Mouse (Mus musculus): Measurements from ENCODE around the gene Ube2g1. TPM values are rescaled to one million over a fixed set of nuclear protein-coding genes. Genes with fewer than 3 reads are reported as not detected.

Gene Ube2g1
- polyA plus RNA-seq, 1 experiment = 20.2 TPM

GRCm38 (mm10) chr11:72718161-72718560 is 111.1 kb downstream of the Ube2g1 start:
- Histone ChIP-seq H3K4me1 (ENCODE audit: control insufficient read depth, insufficient read depth, low read length) (peaks cover 4% of the 10 kb centered on the region; the same call in 1 of the 2 replicates), H3K27ac (ENCODE audit: insufficient read depth, low read depth, low read length) (no peak overlapping the region), H3K4me3 (ENCODE audit: insufficient read depth, low read length) (no peak overlapping the region)
- TF ChIP-seq CTCF (IDR thresholded peaks at IDR 0.05; ENCODE audit: low read depth, low read length) = no peak
- TF ChIP-seq POLR2A (IDR thresholded peaks at IDR 0.05; ENCODE audit: borderline replicate concordance, low read depth, low read length) = no peak

GRCm38 (mm10) chr11:72723165-72723564 is 116.1 kb downstream of the Ube2g1 start:
- peaks cover 5% of the 10 kb centered on the region; the same call in 1 of the 2 replicates for H3K4me1 ChIP-seq (ENCODE audit: control insufficient read depth, insufficient read depth, low read length)
- H3K27ac ChIP-seq (ENCODE audit: insufficient read depth, low read depth, low read length) = no peak overlapping the region
- TF ChIP-seq CTCF (IDR thresholded peaks at IDR 0.05; ENCODE audit: low read depth, low read length) (no peak), POLR2A (IDR thresholded peaks at IDR 0.05; ENCODE audit: borderline replicate concordance, low read depth, low read length) (no peak)
- H3K4me3 ChIP-seq (ENCODE audit: insufficient read depth, low read length) = no peak overlapping the region

DNA sequence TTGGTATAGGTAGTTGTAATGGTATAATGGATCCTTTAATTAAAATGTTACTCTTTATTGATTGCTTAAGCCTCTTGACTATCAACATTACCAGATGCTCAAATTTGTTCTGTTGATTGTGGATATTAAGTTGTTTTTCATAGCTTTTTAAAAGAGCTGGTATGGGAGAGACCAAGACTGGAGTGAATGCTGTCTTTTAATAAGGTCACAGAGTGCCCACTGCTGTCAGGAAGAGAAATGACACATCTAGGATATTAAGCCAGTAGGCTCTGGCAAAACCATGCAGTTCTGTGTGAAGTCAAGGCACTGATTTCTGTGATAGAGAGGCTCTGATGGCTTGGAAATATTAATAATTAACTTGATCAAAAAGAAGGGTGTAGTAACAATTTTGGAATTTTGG is 116.8 kb downstream of the Ube2g1 start:
- H3K4me3 ChIP-seq (ENCODE audit: insufficient read depth, low read length) = no peak overlapping the region
- peaks cover 5% of the 10 kb centered on the region; the same call in 1 of the 2 replicates for H3K4me1 ChIP-seq (ENCODE audit: control insufficient read depth, insufficient read depth, low read length)
- H3K27ac ChIP-seq (ENCODE audit: insufficient read depth, low read depth, low read length) = no peak overlapping the region
- no peak for TF ChIP-seq CTCF (IDR thresholded peaks at IDR 0.05; ENCODE audit: low read depth, low read length)
- no peak for TF ChIP-seq POLR2A (IDR thresholded peaks at IDR 0.05; ENCODE audit: borderline replicate concordance, low read depth, low read length)

- peaks cover 5% of the 10 kb centered on the region; the same call in 1 of the 2 replicates for H3K4me1 ChIP-seq (ENCODE audit: control insufficient read depth, insufficient read depth, low read length)
- no peak overlapping the region for H3K4me3 ChIP-seq (ENCODE audit: insufficient read depth, low read length)
- TF ChIP-seq CTCF (IDR thresholded peaks at IDR 0.05; ENCODE audit: low read depth, low read length) (no peak), POLR2A (IDR thresholded peaks at IDR 0.05; ENCODE audit: borderline replicate concordance, low read depth, low read length) (no peak)
- H3K27ac ChIP-seq (ENCODE audit: insufficient read depth, low read depth, low read length) = no peak overlapping the region
Observed at GRCm38 (mm10) chr11:72726023-72726422, 118.9 kb downstream of the Ube2g1 start.

- Histone ChIP-seq H3K4me1 (ENCODE audit: control insufficient read depth, insufficient read depth, low read length) (no peaks in the 10 kb centered on the region), H3K27ac (ENCODE audit: insufficient read depth, low read depth, low read length) (no peak overlapping the region), H3K4me3 (ENCODE audit: insufficient read depth, low read length) (no peak overlapping the region)
- TF ChIP-seq POLR2A (IDR thresholded peaks at IDR 0.05; ENCODE audit: borderline replicate concordance, low read depth, low read length) (no peak), CTCF (IDR thresholded peaks at IDR 0.05; ENCODE audit: low read depth, low read length) (no peak)
Observed at GRCm38 (mm10) chr11:72733736-72734135, 126.7 kb downstream of the Ube2g1 start.

DNA sequence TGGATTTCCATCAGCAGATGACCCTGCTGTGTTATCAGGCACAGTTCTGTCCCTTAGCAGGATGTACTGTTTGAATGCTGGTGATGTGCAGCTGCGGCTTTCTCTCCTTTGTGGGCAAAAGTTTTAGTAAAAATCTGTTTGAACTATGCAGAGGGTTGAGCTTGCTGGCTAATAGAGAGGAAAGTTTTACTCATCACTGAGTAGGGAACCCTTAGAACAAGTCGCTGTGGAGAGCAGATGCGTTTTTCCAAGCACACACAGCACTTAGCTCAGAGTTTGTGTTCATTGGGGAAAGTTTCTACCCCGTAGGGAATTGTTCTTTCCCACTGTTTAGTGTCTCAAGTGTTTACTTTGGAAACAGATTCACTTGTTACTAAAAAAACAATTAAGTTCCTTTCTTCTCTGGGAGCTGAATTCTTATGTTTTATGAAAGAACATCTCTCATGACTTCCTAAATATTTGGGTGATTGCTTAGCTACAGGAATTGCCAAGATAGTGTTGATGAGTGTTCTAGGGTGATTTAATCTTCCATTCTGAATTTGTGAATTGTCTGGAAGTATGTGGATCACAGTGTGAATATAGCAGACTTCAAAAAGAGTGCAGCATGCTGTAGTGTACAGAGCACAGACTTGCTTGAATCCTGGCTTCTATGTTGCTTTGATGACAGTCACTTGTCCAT is 127.9 kb downstream of the Ube2g1 start:
- Histone ChIP-seq H3K4me3 (ENCODE audit: insufficient read depth, low read length) (no peak overlapping the region), H3K27ac (ENCODE audit: insufficient read depth, low read depth, low read length) (no peak overlapping the region), H3K4me1 (ENCODE audit: control insufficient read depth, insufficient read depth, low read length) (no peaks in the 10 kb centered on the region)
- no peak for TF ChIP-seq POLR2A (IDR thresholded peaks at IDR 0.05; ENCODE audit: borderline replicate concordance, low read depth, low read length)
- TF ChIP-seq CTCF (IDR thresholded peaks at IDR 0.05; ENCODE audit: low read depth, low read length) = no peak

GRCm38 (mm10) chr11:72735519-72735860 is 128.4 kb downstream of the Ube2g1 start:
- no peak overlapping the region for H3K27ac ChIP-seq (ENCODE audit: insufficient read depth, low read depth, low read length)
- H3K4me1 ChIP-seq (ENCODE audit: control insufficient read depth, insufficient read depth, low read length) = no peaks in the 10 kb centered on the region
- TF ChIP-seq CTCF (IDR thresholded peaks at IDR 0.05; ENCODE audit: low read depth, low read length) (no peak), POLR2A (IDR thresholded peaks at IDR 0.05; ENCODE audit: borderline replicate concordance, low read depth, low read length) (no peak)
- no peak overlapping the region for H3K4me3 ChIP-seq (ENCODE audit: insufficient read depth, low read length)

Other genes with a start within 250 kb of the Ube2g1 start
- not detected in 2 replicates for gene Tekt1, start 244.8 kb upstream of the Ube2g1 start, polyA plus RNA-seq (2012; ENCODE audit: insufficient read depth, insufficient read length, missing spikeins)
- gene Smtnl2, start 195.6 kb upstream of the Ube2g1 start, polyA plus RNA-seq (2012; ENCODE audit: insufficient read depth, insufficient read length, missing spikeins) = not detected in 2 replicates
- not detected in 2 replicates for gene Ggt6, start 171.8 kb upstream of the Ube2g1 start, polyA plus RNA-seq (2012; ENCODE audit: insufficient read depth, insufficient read length, missing spikeins)
- gene Mybbp1a, start 165.9 kb upstream of the Ube2g1 start, polyA plus RNA-seq (2012; ENCODE audit: insufficient read depth, insufficient read length, missing spikeins) = 30.6 and 35.7 TPM in 2 replicates
- gene Spns2, start 117.4 kb upstream of the Ube2g1 start, polyA plus RNA-seq (2012; ENCODE audit: insufficient read depth, insufficient read length, missing spikeins) = not detected in 2 replicates
- gene Spns3, start 56.8 kb upstream of the Ube2g1 start, polyA plus RNA-seq (2012; ENCODE audit: insufficient read depth, insufficient read length, missing spikeins) = 0.40 and 0.68 TPM in 2 replicates
- gene Ankfy1, start 82.7 kb downstream of the Ube2g1 start, polyA plus RNA-seq (2012; ENCODE audit: insufficient read depth, insufficient read length, missing spikeins) = 71.9 and 78.6 TPM in 2 replicates
- 10.7 and 11.2 TPM in 2 replicates for gene Cyb5d2, start 188.9 kb downstream of the Ube2g1 start, polyA plus RNA-seq (2012; ENCODE audit: insufficient read depth, insufficient read length, missing spikeins)
- 25.8 TPM in 2 replicates for gene Zzef1, start 188.9 kb downstream of the Ube2g1 start, polyA plus RNA-seq (2012; ENCODE audit: insufficient read depth, insufficient read length, missing spikeins)

Measured in bone marrow macrophage, adult 2 months (primary cell).